Mouse (Mus musculus) lung, adult 10 weeks (tissue): ENCODE measurements around the gene Grin3a. TPM values are rescaled to one million over a fixed set of nuclear protein-coding genes. Genes with fewer than 3 reads are reported as not detected.

Experiments
- polyA plus RNA-seq: library from polyadenylated mRNA; stranded (reverse); fragments of 350-450 nt; fragmentation: Illumina TruSeq; extraction: RNeasy Lipid Tissue Mini Kit (QIAGEN cat#74804); gene quantifications from one replicate; pipeline ENCODE4 v1.2.3, GENCODE M21; 2014; ENCODE audit warnings: low read depth, low replicate concordance; ENCODE audit not compliant: insufficient read depth

The Grin3a gene
- 0.06 TPM for polyA plus RNA-seq

DNA sequence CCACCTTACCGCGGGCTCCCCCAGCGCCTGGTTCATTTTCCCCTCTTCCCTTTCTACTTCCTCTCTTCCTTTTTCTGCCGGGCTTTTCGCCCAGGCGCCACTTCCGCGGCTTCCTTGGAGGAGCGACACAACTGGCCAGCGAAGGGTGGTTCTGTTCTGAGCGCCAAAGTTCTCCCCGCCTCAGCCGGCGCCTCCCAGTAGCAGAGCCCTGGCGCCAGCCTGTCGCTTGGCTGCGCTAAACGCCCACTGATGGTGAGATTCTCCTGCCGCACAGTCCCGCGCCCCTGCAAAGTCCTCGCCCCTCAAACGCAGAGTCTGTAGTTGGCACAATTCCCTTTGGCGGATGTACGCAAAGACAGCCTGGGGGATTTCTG is at the start of gene Grin3a:
TSS of gene Grin3a (minus strand) at position 133 of the 374 bp plus-strand sequence.

DNA sequence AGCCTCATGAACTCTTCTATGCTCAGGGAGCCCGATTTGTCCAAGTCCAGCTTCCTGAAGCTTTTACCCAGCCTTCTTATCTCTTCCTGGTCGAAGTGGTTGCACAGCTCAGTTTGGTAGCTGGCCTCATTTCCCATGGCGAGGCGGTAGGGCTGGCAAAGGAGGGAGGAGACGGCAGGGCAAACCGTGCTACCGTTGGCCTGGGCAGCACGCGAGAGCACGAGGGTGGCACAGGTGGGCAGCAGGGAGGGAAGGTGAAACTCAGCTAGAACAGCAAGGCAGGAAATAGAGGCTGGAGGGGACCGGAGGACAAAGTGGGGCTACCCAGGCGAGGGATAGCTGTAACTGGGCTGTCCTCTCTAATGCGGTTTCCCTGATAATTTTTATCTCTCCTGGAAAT is 163.7 kb downstream of the Grin3a start, which contains the start of gene Ppp3r2:
TSS of gene Ppp3r2 (minus strand) at position 213 of the 400 bp plus-strand sequence.

DNA sequence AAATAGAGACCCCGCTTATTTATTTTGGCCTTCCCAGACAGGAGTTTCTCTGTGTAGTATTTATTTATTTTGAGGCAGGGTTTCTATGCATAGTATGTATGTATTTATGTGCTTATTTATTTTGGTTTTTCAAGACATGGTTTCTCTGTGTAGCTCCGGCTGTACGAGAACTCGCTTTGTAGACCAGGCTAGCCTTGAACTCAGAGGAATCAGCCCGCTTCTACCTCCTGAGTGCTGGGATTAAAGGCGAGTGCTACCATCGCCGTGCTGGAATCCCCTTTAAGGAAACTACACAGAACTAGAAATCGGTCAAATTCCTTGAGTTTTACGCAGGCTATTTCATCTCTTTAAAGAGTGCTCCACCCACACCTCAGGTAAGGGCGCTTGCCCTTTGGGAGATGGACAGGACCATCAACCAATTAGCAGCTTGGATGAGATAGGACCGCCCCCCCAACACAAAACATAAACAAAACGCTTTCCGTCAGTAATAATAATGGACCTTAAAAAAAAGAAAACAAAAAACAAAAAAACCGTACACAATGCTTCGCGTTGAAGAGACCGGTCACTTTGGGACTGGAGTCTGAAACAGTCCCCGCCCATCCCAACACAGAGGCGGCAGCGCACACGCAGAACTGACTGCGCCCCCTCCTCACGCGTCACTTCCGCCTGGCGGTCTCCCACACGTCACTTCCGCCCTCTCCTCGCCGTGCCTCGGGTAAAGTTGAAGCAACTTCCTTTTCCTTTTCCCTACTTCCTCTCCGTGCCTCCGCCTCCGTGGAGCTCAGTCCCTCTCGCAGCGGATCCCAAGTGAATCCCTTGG is 214.0 kb downstream of the Grin3a start, which contains the start of gene Rnf20:
TSS of gene Rnf20 (plus strand) at position 688 of the 820 bp plus-strand sequence.

Other genes with a start within 250 kb of the Grin3a start
- 13.2 TPM for gene Tmem246, start 247.9 kb downstream of the Grin3a start, polyA plus RNA-seq
- 17.8 TPM for gene Rnf20, start 213.7 kb downstream of the Grin3a start, polyA plus RNA-seq
- not detected for gene Ppp3r2, start 163.7 kb downstream of the Grin3a start, polyA plus RNA-seq